Mouse (Mus musculus): ENCODE results near the gene Tcf15. TPM values are rescaled to one million over a fixed set of nuclear protein-coding genes. Genes with fewer than 3 reads are reported as not detected.

The Tcf15 gene
- polyA plus RNA-seq, 2 experiments: 0.17 TPM; not detected in 1

DNA sequence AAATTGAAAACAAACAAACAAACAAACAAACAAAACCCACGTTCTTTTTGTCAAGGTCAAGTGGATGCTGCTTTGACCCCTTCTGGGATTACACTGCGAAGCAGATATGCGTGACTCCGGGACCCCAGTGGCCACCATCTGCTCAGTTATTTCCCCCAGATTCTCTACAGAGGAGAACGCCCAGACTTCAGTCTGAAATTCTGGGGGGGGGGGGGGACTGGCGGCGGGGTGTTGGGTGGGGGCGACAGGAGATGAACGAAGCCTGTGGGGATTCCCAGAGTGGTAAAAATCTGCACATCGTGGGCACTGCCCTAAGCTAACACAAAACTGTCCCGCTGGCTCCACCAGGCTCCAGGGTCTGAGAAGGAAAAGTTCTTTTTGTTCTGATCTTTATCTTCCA lies 790 bp upstream of the Tcf15 start:
- no peaks in the 10 kb centered on the region for H3K36me3 ChIP-seq (replicated peaks; ENCODE audit: control insufficient read depth, insufficient read depth, low read depth)
- no peak for TF ChIP-seq CTCF (IDR thresholded peaks at IDR 0.05; ENCODE audit: low read depth)
- TF ChIP-seq EP300 (IDR thresholded peaks at IDR 0.05; ENCODE audit: low read depth): no peak
- no peak for ATAC-seq (ENCODE audit: insufficient read depth)
- H3K27me3 ChIP-seq (ENCODE audit: control insufficient read depth, insufficient read depth, low read length): peaks cover 45% of the 10 kb centered on the region
- no peaks in the 10 kb centered on the region for H3K4me1 ChIP-seq (replicated peaks; ENCODE audit: control insufficient read depth in 2 of 2, insufficient read depth in 2 of 2, low read length in 1 of 2)
- no peak overlapping the region; the same call in 1 of the 2 replicates for H3K4me2 ChIP-seq (ENCODE audit: low read depth)
- H3K9ac ChIP-seq (replicated peaks): no peak overlapping the region
- 4% methylated on average over 11 of the region's 11 CpGs for WGBS (ENCODE audit: insufficient replicate concordance)
- DNase-seq (ENCODE audit: low read depth in 3 of 3, low spot score in 3 of 3): no peak
- H3K27ac ChIP-seq: no peak overlapping the region
- no peak overlapping the region for H3K4me3 ChIP-seq (ENCODE audit: insufficient read depth in 1 of 2, low read depth in 2 of 2, low read length in 2 of 2)
- no peaks in the 10 kb centered on the region for H3K9me3 ChIP-seq (ENCODE audit: control insufficient read depth, low read length)

DNA sequence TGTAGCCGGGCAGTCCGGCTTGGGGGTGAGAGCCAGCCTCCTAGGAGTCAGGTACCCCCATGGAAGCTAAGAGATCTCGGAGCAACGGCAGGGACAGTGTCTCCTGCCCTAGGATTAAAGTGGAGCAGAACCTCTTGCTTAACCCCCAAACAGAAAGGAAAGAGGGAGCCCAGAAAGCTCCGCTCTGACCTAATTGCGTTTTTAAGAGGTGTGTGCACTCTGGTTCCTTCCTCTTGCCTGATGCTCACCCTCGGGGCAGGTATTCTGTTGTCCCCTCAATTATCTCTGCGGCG lies 743 bp downstream of the Tcf15 start:
- no peak overlapping the region for H3K27ac ChIP-seq
- no peaks in the 10 kb centered on the region for H3K36me3 ChIP-seq (replicated peaks; ENCODE audit: control insufficient read depth, insufficient read depth, low read depth)
- H3K9ac ChIP-seq (replicated peaks): no peak overlapping the region
- DNase-seq (ENCODE audit: low read depth in 3 of 3, low spot score in 3 of 3) (no peak), ATAC-seq (ENCODE audit: insufficient read depth) (no peak)
- H3K27me3 ChIP-seq (ENCODE audit: control insufficient read depth, insufficient read depth, low read length): peaks cover 45% of the 10 kb centered on the region
- peak overlapping the region in 1 of 2 experiments; percentile 43; a peak in 2 of 4 replicates for H3K4me3 ChIP-seq (ENCODE audit: insufficient read depth in 1 of 2, low read depth in 2 of 2, low read length in 2 of 2)
- TF ChIP-seq EP300 (IDR thresholded peaks at IDR 0.05; ENCODE audit: low read depth) (no peak), CTCF (IDR thresholded peaks at IDR 0.05; ENCODE audit: low read depth) (no peak)
- H3K4me2 ChIP-seq (ENCODE audit: low read depth): peak overlapping the region; percentile 49
- H3K9me3 ChIP-seq (ENCODE audit: control insufficient read depth, low read length): no peaks in the 10 kb centered on the region
- WGBS (ENCODE audit: insufficient replicate concordance): 23% methylated on average over 9 of the region's 9 CpGs
- H3K4me1 ChIP-seq (replicated peaks; ENCODE audit: control insufficient read depth in 2 of 2, insufficient read depth in 2 of 2, low read length in 1 of 2): no peaks in the 10 kb centered on the region

DNA sequence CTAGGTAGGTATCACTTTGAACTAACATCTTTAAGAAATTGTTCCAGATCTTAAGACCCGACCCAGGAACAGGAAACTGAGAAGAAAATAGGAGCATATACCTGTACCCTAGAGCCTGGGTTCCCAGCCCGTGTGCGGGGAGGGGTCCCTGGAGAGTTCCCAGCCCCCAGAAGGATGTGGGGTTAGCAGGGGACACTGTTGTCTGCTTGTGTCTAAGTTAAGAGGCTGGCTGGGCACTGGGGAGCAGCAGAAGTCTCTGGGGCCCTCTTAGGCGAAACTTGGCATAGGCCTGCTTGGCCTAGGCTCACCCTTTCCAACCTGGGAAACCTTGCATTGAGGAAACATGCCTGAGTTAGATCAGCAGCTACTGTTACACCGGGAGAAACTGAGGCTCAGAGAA lies 1.1 kb downstream of the Tcf15 start:
- Histone ChIP-seq H3K4me1 (replicated peaks; ENCODE audit: control insufficient read depth in 2 of 2, insufficient read depth in 2 of 2, low read length in 1 of 2) (no peaks in the 10 kb centered on the region), H3K9ac (replicated peaks) (no peak overlapping the region), H3K4me2 (ENCODE audit: low read depth) (no peak overlapping the region), H3K9me3 (ENCODE audit: control insufficient read depth, low read length) (no peaks in the 10 kb centered on the region), H3K36me3 (replicated peaks; ENCODE audit: control insufficient read depth, insufficient read depth, low read depth) (no peaks in the 10 kb centered on the region), H3K27me3 (ENCODE audit: control insufficient read depth, insufficient read depth, low read length) (peaks cover 45% of the 10 kb centered on the region), H3K27ac (no peak overlapping the region), H3K4me3 (ENCODE audit: insufficient read depth in 1 of 2, low read depth in 2 of 2, low read length in 2 of 2) (no peak overlapping the region)
- DNase-seq (ENCODE audit: low read depth in 3 of 3, low spot score in 3 of 3) (no peak), ATAC-seq (ENCODE audit: insufficient read depth) (no peak)
- TF ChIP-seq EP300 (IDR thresholded peaks at IDR 0.05; ENCODE audit: low read depth) (no peak), CTCF (IDR thresholded peaks at IDR 0.05; ENCODE audit: low read depth) (no peak)
- WGBS (ENCODE audit: insufficient replicate concordance): 52% methylated on average over 5 of the region's 5 CpGs

DNA sequence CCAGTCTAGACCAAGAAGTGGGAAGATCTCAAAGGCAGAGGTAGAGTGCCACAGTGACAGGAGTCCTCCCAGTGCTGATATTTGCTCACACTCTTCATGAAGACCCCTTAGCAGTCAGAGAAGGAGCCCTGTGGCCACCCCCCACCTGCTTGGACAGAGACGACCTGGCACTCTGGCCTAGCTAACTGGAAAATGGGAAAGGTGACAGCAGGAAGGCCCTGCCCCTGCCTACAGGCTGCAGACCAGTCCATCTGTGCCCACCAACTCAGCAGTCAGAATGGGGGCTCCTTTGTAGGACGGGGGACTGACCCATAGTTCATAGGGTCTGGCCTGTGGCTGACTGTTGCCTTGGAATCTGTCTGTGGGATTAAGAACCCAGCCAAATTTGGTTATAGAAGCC lies 2.4 kb downstream of the Tcf15 start:
- Histone ChIP-seq H3K4me2 (ENCODE audit: low read depth) (no peak overlapping the region), H3K9ac (replicated peaks) (no peak overlapping the region), H3K4me1 (replicated peaks; ENCODE audit: control insufficient read depth in 2 of 2, insufficient read depth in 2 of 2, low read length in 1 of 2) (no peaks in the 10 kb centered on the region), H3K27ac (no peak overlapping the region), H3K9me3 (ENCODE audit: control insufficient read depth, low read length) (no peaks in the 10 kb centered on the region), H3K27me3 (ENCODE audit: control insufficient read depth, insufficient read depth, low read length) (peaks cover 45% of the 10 kb centered on the region), H3K36me3 (replicated peaks; ENCODE audit: control insufficient read depth, insufficient read depth, low read depth) (no peaks in the 10 kb centered on the region), H3K4me3 (ENCODE audit: insufficient read depth in 1 of 2, low read depth in 2 of 2, low read length in 2 of 2) (no peak overlapping the region)
- no peak for ATAC-seq (ENCODE audit: insufficient read depth)
- 37% methylated on average over 2 of the region's 2 CpGs for WGBS (ENCODE audit: insufficient replicate concordance)
- TF ChIP-seq EP300 (IDR thresholded peaks at IDR 0.05; ENCODE audit: low read depth) (no peak), CTCF (IDR thresholded peaks at IDR 0.05; ENCODE audit: low read depth) (no peak)
- no peak for DNase-seq (ENCODE audit: low read depth in 3 of 3, low spot score in 3 of 3)

DNA sequence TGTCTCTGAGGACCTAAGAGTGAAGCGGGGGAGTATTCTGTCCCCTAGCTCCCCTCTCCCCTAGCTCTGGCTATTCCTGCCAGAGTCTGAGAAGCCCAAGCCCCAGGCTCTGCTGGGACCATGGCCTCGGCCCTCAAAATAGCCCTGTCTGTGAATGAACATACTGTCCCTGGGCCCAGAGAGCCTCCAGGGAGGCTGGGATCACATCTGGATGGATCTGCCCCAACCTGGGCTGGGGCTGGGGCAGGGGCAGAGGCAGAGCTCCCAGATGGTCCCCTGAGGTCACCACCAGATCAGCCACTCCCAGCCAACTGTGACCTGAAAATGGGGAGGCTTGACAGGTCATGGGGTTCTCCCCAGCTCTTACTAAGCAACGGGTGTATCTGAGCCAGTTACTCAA lies 3.7 kb downstream of the Tcf15 start:
- 52% methylated on average over 3 of the region's 3 CpGs for WGBS (ENCODE audit: insufficient replicate concordance)
- Histone ChIP-seq H3K4me1 (replicated peaks; ENCODE audit: control insufficient read depth in 2 of 2, insufficient read depth in 2 of 2, low read length in 1 of 2) (no peaks in the 10 kb centered on the region), H3K4me2 (ENCODE audit: low read depth) (no peak overlapping the region), H3K36me3 (replicated peaks; ENCODE audit: control insufficient read depth, insufficient read depth, low read depth) (no peaks in the 10 kb centered on the region), H3K4me3 (ENCODE audit: insufficient read depth in 1 of 2, low read depth in 2 of 2, low read length in 2 of 2) (no peak overlapping the region), H3K27me3 (ENCODE audit: control insufficient read depth, insufficient read depth, low read length) (peaks cover 33% of the 10 kb centered on the region), H3K9me3 (ENCODE audit: control insufficient read depth, low read length) (no peaks in the 10 kb centered on the region), H3K27ac (no peak overlapping the region), H3K9ac (replicated peaks) (no peak overlapping the region)
- TF ChIP-seq EP300 (IDR thresholded peaks at IDR 0.05; ENCODE audit: low read depth): no peak
- no peak for TF ChIP-seq CTCF (IDR thresholded peaks at IDR 0.05; ENCODE audit: low read depth)
- DNase-seq (ENCODE audit: low read depth in 3 of 3, low spot score in 3 of 3) (no peak), ATAC-seq (ENCODE audit: insufficient read depth) (no peak)
